Mouse (Mus musculus) layer of hippocampus, adult 9-10 months (tissue): ENCODE data around the gene Pea15a.

Experiments
- DNase-seq: peaks from one replicate; pipeline ENCODE4 v3.0.0; 2022; ENCODE audit warnings: low spot score

The Pea15a gene

DNA sequence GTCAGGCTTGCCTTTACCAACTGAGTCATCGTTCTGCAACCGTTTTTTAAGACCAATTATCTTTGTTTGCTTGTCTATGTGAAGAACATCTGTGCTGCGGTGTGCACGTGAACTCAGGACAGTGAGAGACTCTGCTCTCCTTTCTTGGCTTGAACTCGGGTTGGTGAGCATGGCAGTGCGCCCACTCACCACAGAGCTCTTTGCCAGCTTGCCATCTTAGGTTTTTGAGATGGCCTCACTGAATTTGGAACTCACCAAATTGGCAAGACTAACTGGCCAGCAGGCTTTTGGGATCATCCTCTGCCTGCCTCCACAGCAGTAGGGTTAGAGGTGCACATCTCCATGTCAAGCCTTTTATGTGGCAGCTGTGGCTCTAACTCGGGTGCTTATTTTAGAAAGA lies 28.8 kb downstream of the Pea15a start:
- no peak for DNase-seq

DNA sequence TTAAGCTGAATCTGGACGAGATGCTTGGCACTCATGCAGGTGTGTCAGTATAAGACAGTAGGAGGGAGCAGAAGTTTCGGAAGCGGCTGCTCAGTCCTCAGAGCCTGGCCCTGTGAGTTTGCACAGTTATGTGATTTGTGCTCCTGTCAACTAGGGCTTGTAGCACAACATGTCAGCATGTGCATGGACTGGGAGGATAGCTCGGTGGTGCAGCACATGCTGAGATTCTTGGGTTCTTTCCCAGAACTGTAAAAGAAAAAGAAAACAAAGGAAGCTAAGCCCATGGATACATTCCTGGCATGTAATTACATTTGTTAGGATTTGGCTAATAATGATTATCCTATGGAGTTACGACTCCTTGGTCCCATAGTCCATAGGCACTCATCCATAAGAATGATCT lies 33.4 kb downstream of the Pea15a start:
- no peak for DNase-seq

- no peak for DNase-seq
Observed at GRCm38 (mm10) chr1:172172381-172172780, 34.2 kb downstream of the Pea15a start.

GRCm38 (mm10) chr1:172169809-172170208 lies 36.8 kb downstream of the Pea15a start:
- DNase-seq: no peak

- DNase-seq: no peak
Observed at GRCm38 (mm10) chr1:172167911-172168310, 38.7 kb downstream of the Pea15a start.

- DNase-seq: no peak
Observed at GRCm38 (mm10) chr1:172162959-172163358, 43.6 kb downstream of the Pea15a start.

DNA sequence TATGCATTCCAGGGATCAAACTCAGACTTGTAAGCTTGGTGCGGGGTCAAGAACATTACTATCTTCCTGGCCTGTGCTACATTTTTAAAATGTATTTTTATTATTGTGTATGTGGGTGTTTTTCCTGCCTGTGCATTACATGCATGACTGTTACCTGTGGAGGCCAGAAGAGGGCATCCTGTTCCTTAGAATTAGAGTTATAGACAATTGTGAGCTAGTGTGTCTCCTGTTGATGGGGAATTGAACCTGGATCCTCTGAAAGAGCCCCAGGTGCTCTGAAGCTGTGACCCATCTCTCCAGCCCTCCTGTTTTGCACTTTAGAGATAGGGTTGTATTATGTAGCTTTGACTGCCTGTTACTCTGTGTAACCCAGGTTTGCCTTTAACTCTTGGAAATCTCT lies 44.6 kb downstream of the Pea15a start:
- DNase-seq: no peak

GRCm38 (mm10) chr1:172160508-172160907 lies 46.1 kb downstream of the Pea15a start:
- DNase-seq: no peak

DNA sequence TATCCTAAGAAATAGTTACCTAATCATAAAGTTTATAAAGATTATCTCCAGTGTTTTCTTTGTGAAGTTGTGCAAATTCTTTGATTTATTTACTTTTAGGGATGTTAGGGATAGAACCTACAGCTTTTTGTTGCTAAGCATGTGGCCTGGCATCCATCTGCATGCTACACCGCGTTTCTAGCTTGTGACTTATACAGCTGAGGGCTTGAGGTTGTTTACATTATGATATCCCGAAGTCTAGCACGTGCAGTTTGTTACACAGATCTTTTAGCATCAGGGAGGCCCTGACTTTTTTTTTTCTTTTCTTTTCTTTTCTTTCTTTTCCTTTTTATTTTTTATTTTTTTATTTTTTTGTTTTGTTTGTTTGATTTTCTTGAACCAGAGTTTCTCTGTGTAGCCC lies 46.6 kb downstream of the Pea15a start:
- DNase-seq: no peak

DNA sequence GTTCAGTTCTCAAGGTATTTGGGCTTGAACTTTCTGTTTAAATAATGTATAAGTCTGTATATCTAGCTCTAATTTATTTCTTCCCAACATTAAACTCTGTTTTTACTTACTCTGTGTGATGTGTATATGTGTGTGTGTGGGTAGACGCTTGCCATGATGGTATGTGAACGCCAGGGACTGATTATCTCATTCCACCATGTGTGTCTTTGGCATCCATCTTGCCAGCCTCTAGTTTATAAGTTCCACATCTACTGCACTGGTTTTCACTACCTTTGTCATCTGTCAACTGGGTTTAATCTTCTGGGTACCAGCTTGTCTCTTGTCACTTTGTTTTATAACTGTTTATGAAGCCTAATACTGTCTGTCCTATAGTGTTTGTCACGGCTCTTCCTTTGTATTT lies 51.1 kb downstream of the Pea15a start:
- no peak for DNase-seq

DNA sequence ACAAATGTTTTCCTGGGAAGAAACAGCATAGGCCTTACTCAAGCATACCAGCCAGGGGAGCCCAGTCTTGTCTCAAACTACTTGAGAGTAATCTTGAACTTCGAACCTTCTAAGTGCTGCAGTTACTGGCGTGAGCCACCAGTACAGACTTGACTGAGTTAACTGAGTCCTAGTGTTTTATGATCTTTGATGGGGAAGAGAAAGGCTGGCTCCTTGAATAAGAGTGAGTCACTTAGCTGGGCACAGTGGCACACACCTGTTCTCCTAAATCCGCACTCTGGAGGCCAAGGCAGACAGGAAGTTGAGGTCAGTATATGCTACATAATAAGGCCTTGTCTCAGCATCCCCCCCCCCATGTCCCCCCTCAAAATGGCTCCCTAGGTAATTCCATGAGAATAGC lies 52.1 kb downstream of the Pea15a start:
- DNase-seq: no peak

- no peak for DNase-seq
Observed at GRCm38 (mm10) chr1:172148955-172149815, 57.4 kb downstream of the Pea15a start.

GRCm38 (mm10) chr1:172148279-172148954 lies 58.2 kb downstream of the Pea15a start:
- DNase-seq: no peak

DNA sequence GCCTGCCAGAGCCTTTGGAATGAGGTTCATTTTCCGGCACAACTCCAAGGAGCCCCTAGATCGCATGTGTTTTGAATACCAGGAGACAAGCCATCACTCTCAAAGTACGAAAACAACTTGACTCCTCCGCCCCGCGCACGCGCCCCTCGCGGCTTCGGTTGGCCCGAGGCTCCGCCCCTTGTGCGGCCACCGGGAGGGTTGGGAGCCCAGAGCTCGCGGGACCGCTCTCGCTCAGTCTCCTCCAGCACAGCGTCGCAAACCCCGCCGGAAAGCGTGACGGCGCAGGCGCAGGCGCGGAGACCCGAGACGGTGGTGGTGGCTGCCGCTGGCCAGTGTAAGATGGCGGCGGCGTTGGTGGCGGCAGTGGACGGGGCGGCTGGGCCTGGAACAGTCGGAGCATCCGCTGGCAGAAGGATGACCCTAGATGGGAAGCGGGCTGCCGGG lies 58.7 kb downstream of the Pea15a start, which contains the start of gene Dcaf8:
Gene Dcaf8, plus strand, starts transcription at position 250 of the 444 bp plus-strand sequence.
- peak; percentile 83 for DNase-seq
